Mouse (Mus musculus): ENCODE measurements around the gene Cngb1. TPM values are rescaled to one million over a fixed set of nuclear protein-coding genes. Genes with fewer than 3 reads are reported as not detected.

Cngb1 gene
- polyA plus RNA-seq, 1 experiment from 2014 or later, result 0.36 TPM

GRCm38 (mm10) chr8:95346643-95347545, 40.5 kb upstream of the Cngb1 start:
- ATAC-seq (replicated peaks; ENCODE audit: low FRiP score) (peak; percentile 42; the same call in 1 of the 2 replicates), DNase-seq (ENCODE audit: low spot score) (no peak)
- H3K27me3 ChIP-seq (replicated peaks; ENCODE audit: control insufficient read depth, insufficient read depth, low read length), result peaks cover 27% of the 10 kb centered on the region
- H3K4me2 ChIP-seq, result no peak overlapping the region
- H3K4me3 ChIP-seq (ENCODE audit: low read depth, low read length), result no peak overlapping the region
- H3K9me3 ChIP-seq (ENCODE audit: control insufficient read depth, low read length), result no peaks in the 10 kb centered on the region
- no peak overlapping the region for H3K9ac ChIP-seq (ENCODE audit: low read depth, low read length)
- no peak overlapping the region for H3K27ac ChIP-seq (ENCODE audit: low read depth, low read length)
- H3K36me3 ChIP-seq (ENCODE audit: control insufficient read depth, insufficient read depth, low read length), result no peaks in the 10 kb centered on the region; the same call in 1 of the 2 replicates
- 33% methylated on average over 8 of the region's 8 CpGs for WGBS
- peaks cover 3% of the 10 kb centered on the region for H3K4me1 ChIP-seq (replicated peaks; ENCODE audit: control insufficient read depth, insufficient read depth, low read length)

- DNase-seq (ENCODE audit: low spot score) (no peak), ATAC-seq (replicated peaks; ENCODE audit: low FRiP score) (no peak)
- Histone ChIP-seq H3K9me3 (ENCODE audit: control insufficient read depth, low read length) (no peaks in the 10 kb centered on the region), H3K4me3 (ENCODE audit: low read depth, low read length) (no peak overlapping the region), H3K4me2 (no peak overlapping the region), H3K27me3 (replicated peaks; ENCODE audit: control insufficient read depth, insufficient read depth, low read length) (peaks cover 8% of the 10 kb centered on the region), H3K27ac (ENCODE audit: low read depth, low read length) (no peak overlapping the region), H3K36me3 (ENCODE audit: control insufficient read depth, insufficient read depth, low read length) (no peaks in the 10 kb centered on the region; the same call in 1 of the 2 replicates), H3K4me1 (replicated peaks; ENCODE audit: control insufficient read depth, insufficient read depth, low read length) (no peaks in the 10 kb centered on the region), H3K9ac (ENCODE audit: low read depth, low read length) (no peak overlapping the region)
- WGBS, result 76% methylated on average over 6 of the region's 6 CpGs
Observed at GRCm38 (mm10) chr8:95344668-95345067, 38.3 kb upstream of the Cngb1 start.

- H3K4me3 ChIP-seq (ENCODE audit: low read depth, low read length), result no peak overlapping the region
- H3K27me3 ChIP-seq (replicated peaks; ENCODE audit: control insufficient read depth, insufficient read depth, low read length), result no peaks in the 10 kb centered on the region
- WGBS, result 74% methylated on average over 5 of the region's 5 CpGs
- H3K9me3 ChIP-seq (ENCODE audit: control insufficient read depth, low read length), result no peaks in the 10 kb centered on the region
- ATAC-seq (replicated peaks; ENCODE audit: low FRiP score) (no peak), DNase-seq (ENCODE audit: low spot score) (no peak)
- H3K27ac ChIP-seq (ENCODE audit: low read depth, low read length), result no peak overlapping the region
- no peak overlapping the region for H3K4me2 ChIP-seq
- H3K9ac ChIP-seq (ENCODE audit: low read depth, low read length), result no peak overlapping the region
- no peaks in the 10 kb centered on the region for H3K4me1 ChIP-seq (replicated peaks; ENCODE audit: control insufficient read depth, insufficient read depth, low read length)
- H3K36me3 ChIP-seq (ENCODE audit: control insufficient read depth, insufficient read depth, low read length), result no peaks in the 10 kb centered on the region; the same call in 1 of the 2 replicates
Observed at GRCm38 (mm10) chr8:95341721-95342120, 35.3 kb upstream of the Cngb1 start.

- Histone ChIP-seq H3K27me3 (replicated peaks; ENCODE audit: control insufficient read depth, insufficient read depth, low read length) (no peaks in the 10 kb centered on the region), H3K4me1 (replicated peaks; ENCODE audit: control insufficient read depth, insufficient read depth, low read length) (peaks cover 4% of the 10 kb centered on the region), H3K4me3 (ENCODE audit: low read depth, low read length) (no peak overlapping the region), H3K9me3 (ENCODE audit: control insufficient read depth, low read length) (no peaks in the 10 kb centered on the region), H3K9ac (ENCODE audit: low read depth, low read length) (no peak overlapping the region), H3K36me3 (ENCODE audit: control insufficient read depth, insufficient read depth, low read length) (peaks cover 4% of the 10 kb centered on the region; the same call in 1 of the 2 replicates), H3K27ac (ENCODE audit: low read depth, low read length) (no peak overlapping the region), H3K4me2 (no peak overlapping the region)
- no peak for ATAC-seq (replicated peaks; ENCODE audit: low FRiP score)
- DNase-seq (ENCODE audit: low spot score), result no peak
Observed at GRCm38 (mm10) chr8:95336363-95336762, 30.0 kb upstream of the Cngb1 start.

DNA sequence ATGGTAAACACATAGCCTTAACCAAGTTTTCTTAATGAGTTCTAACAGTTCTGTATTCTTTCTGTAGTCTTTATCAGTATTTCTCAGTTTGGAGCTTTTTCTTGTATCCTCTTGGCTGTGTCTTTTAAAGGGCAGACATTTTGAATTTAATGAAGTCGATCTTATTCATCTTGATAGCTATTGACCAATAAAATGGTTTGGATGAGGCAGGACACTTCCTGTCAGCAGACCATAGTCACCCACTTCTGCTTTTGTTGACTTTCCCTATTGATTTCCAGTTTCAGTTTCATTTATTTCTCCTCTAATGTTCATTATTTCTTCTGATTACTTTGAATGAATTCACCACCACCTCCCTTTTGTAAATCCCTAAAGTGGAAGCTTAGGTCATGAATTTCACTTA, 29.3 kb upstream of the Cngb1 start:
- Histone ChIP-seq H3K4me1 (replicated peaks; ENCODE audit: control insufficient read depth, insufficient read depth, low read length) (peaks cover 9% of the 10 kb centered on the region), H3K9me3 (ENCODE audit: control insufficient read depth, low read length) (no peaks in the 10 kb centered on the region), H3K4me2 (no peak overlapping the region), H3K27ac (ENCODE audit: low read depth, low read length) (no peak overlapping the region), H3K9ac (ENCODE audit: low read depth, low read length) (no peak overlapping the region), H3K36me3 (ENCODE audit: control insufficient read depth, insufficient read depth, low read length) (peaks cover 4% of the 10 kb centered on the region; the same call in 1 of the 2 replicates), H3K27me3 (replicated peaks; ENCODE audit: control insufficient read depth, insufficient read depth, low read length) (no peaks in the 10 kb centered on the region), H3K4me3 (ENCODE audit: low read depth, low read length) (no peak overlapping the region)
- ATAC-seq (replicated peaks; ENCODE audit: low FRiP score) (no peak), DNase-seq (ENCODE audit: low spot score) (no peak)
- WGBS, result 75% methylated on average over 1 of the region's 1 CpGs

DNA sequence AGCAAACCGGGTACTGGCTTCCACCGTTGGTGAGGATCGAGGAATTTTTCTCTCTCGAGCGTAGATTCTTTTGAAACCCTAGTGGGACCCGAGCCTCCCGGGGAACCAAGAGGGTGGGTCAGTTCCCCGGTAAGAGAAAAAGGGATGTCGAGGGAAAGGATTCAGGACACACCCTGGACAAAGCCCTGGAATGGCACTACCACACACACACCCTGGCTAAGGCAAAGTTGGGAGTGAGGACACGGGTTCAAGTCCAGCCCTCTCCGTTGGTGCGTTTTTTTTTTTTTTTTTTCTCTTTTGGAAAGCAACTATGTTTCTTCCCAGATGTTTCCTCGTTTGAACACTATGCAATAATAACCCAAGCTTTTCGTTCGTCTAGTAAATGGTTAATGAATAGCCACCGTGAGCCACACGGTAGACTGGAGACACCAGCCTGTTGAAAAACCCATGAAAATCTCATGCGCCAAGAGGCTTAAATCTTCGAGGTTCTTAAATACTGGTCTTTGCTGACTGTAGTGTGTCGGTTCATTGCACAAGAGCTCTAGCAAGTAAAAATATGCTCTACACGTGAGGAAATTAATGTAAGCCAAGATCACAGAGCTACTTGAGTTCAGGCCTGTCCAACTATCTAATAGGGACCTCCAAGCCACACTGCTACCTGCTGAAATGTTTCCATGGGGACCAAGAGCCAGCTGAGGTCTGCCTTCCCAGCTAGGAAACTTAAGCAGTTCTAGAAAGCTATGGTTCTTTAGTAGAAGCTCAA, 26.2 kb upstream of the Cngb1 start:
- ATAC-seq (replicated peaks; ENCODE audit: low FRiP score) (no peak; the same call in 1 of the 2 replicates), DNase-seq (ENCODE audit: low spot score) (no peak)
- H3K4me1 ChIP-seq (replicated peaks; ENCODE audit: control insufficient read depth, insufficient read depth, low read length), result peaks cover 17% of the 10 kb centered on the region
- peaks cover 24% of the 10 kb centered on the region for H3K36me3 ChIP-seq (ENCODE audit: control insufficient read depth, insufficient read depth, low read length)
- no peaks in the 10 kb centered on the region for H3K27me3 ChIP-seq (replicated peaks; ENCODE audit: control insufficient read depth, insufficient read depth, low read length)
- peak overlapping the region; percentile 95 for H3K4me2 ChIP-seq
- peak overlapping the region; percentile 75 for H3K9ac ChIP-seq (ENCODE audit: low read depth, low read length)
- H3K9me3 ChIP-seq (ENCODE audit: control insufficient read depth, low read length), result no peaks in the 10 kb centered on the region
- peak overlapping the region; percentile 97 for H3K27ac ChIP-seq (ENCODE audit: low read depth, low read length)
- H3K4me3 ChIP-seq (ENCODE audit: low read depth, low read length), result peak overlapping the region; percentile 85
- 25% methylated on average over 21 of the region's 21 CpGs for WGBS

GRCm38 (mm10) chr8:95331720-95332436, 25.5 kb upstream of the Cngb1 start, which contains the start of the genes Zfp319 and Usb1:
Zfp319 (minus strand) TSS chr8:95331950.
Usb1 (plus strand) TSS chr8:95332284.
- DNase-seq (ENCODE audit: low spot score) (peak; percentile 96), ATAC-seq (replicated peaks; ENCODE audit: low FRiP score) (peak; percentile 94)
- Histone ChIP-seq H3K4me3 (ENCODE audit: low read depth, low read length) (peak within 1 kb of the TSS; percentile 85), H3K36me3 (ENCODE audit: control insufficient read depth, insufficient read depth, low read length) (peaks cover 27% of the 10 kb centered on the region), H3K27ac (ENCODE audit: low read depth, low read length) (peak within 1 kb of the TSS; percentile 97), H3K4me2 (peak within 1 kb of the TSS; percentile 95), H3K9ac (ENCODE audit: low read depth, low read length) (peak within 1 kb of the TSS; percentile 75), H3K27me3 (replicated peaks; ENCODE audit: control insufficient read depth, insufficient read depth, low read length) (no peaks in the 10 kb centered on the region), H3K4me1 (replicated peaks; ENCODE audit: control insufficient read depth, insufficient read depth, low read length) (peaks cover 17% of the 10 kb centered on the region), H3K9me3 (ENCODE audit: control insufficient read depth, low read length) (no peaks in the 10 kb centered on the region)
- 0% methylated on average over 76 of the region's 80 CpGs for WGBS

- Histone ChIP-seq H3K4me2 (peak overlapping the region; percentile 95), H3K9me3 (ENCODE audit: control insufficient read depth, low read length) (no peaks in the 10 kb centered on the region), H3K9ac (ENCODE audit: low read depth, low read length) (peak overlapping the region; percentile 75), H3K27ac (ENCODE audit: low read depth, low read length) (peak overlapping the region; percentile 97), H3K27me3 (replicated peaks; ENCODE audit: control insufficient read depth, insufficient read depth, low read length) (no peaks in the 10 kb centered on the region), H3K4me1 (replicated peaks; ENCODE audit: control insufficient read depth, insufficient read depth, low read length) (peaks cover 17% of the 10 kb centered on the region), H3K4me3 (ENCODE audit: low read depth, low read length) (peak overlapping the region; percentile 85), H3K36me3 (ENCODE audit: control insufficient read depth, insufficient read depth, low read length) (peaks cover 27% of the 10 kb centered on the region)
- WGBS, result under 1% methylated on average over 38 of the region's 38 CpGs
- DNase-seq (ENCODE audit: low spot score) (peak; percentile 88), ATAC-seq (replicated peaks; ENCODE audit: low FRiP score) (peak; percentile 46)
Observed at GRCm38 (mm10) chr8:95331156-95331719, 24.9 kb upstream of the Cngb1 start.

All from liver, embryonic 11.5 days (tissue).